Mouse (Mus musculus): ENCODE results near the gene Fancm.
"Not testable (repeated sequence)": the region's sequence is repeated elsewhere in the genome, so short reads cannot be mapped to it uniquely, and the experiment has no call there.

Fancm gene

GRCm38 (mm10) chr12:65075085-65075732, at the start of gene Fancm:
TSS of gene Fancm (plus strand) at chr12:65075603.
- DNase-seq (ENCODE audit: inconsistent age in 2 of 2, low spot score in 1 of 2) = peak; percentile 92 to 97

- DNase-seq (ENCODE audit: inconsistent age in 2 of 2, low spot score in 1 of 2) = no peak
These were observed 39.6 kb upstream of the Fancm start for GRCm38 (mm10) chr12:65035839-65036189.

- peak; percentile 93 to 97 for DNase-seq (ENCODE audit: inconsistent age in 2 of 2, low spot score in 1 of 2)
These were observed 39.1 kb upstream of the Fancm start, which contains the start of gene Prpf39 for GRCm38 (mm10) chr12:65036190-65036870. TSS of gene Prpf39 (plus strand) at chr12:65036333.

- peak in 1 of 2 experiments; percentile 44 for DNase-seq (ENCODE audit: inconsistent age in 2 of 2, low spot score in 1 of 2)
These were observed 38.4 kb upstream of the Fancm start for GRCm38 (mm10) chr12:65036892-65037545.

- peak; percentile 40 to 81 for DNase-seq (ENCODE audit: inconsistent age in 2 of 2, low spot score in 1 of 2)
These were observed 37.9 kb upstream of the Fancm start for GRCm38 (mm10) chr12:65037546-65037937.

- no peak for DNase-seq (ENCODE audit: inconsistent age in 2 of 2, low spot score in 1 of 2)
These were observed 26.6 kb upstream of the Fancm start for GRCm38 (mm10) chr12:65048799-65049198.

GRCm38 (mm10) chr12:65058203-65058602, 17.2 kb upstream of the Fancm start:
- DNase-seq (ENCODE audit: inconsistent age in 2 of 2, low spot score in 1 of 2) = no peak

- DNase-seq (ENCODE audit: inconsistent age in 2 of 2, low spot score in 1 of 2) = no peak
These were observed 14.3 kb upstream of the Fancm start for GRCm38 (mm10) chr12:65061082-65061481.

GRCm38 (mm10) chr12:65065241-65065640, 10.2 kb upstream of the Fancm start:
- no peak for DNase-seq (ENCODE audit: inconsistent age in 2 of 2, low spot score in 1 of 2)

GRCm38 (mm10) chr12:65066234-65066633, 9.2 kb upstream of the Fancm start:
- DNase-seq (ENCODE audit: inconsistent age in 2 of 2, low spot score in 1 of 2) = no peak

GRCm38 (mm10) chr12:65068409-65068808, 7.0 kb upstream of the Fancm start:
- peak in 1 of 2 experiments; percentile 52 for DNase-seq (ENCODE audit: inconsistent age in 2 of 2, low spot score in 1 of 2)

GRCm38 (mm10) chr12:65072911-65073610, 2.3 kb upstream of the Fancm start:
- DNase-seq (ENCODE audit: inconsistent age in 2 of 2, low spot score in 1 of 2) = no peak

GRCm38 (mm10) chr12:65073611-65074178, 1.7 kb upstream of the Fancm start, which contains the start of gene Fkbp3:
TSS of gene Fkbp3 (minus strand) at chr12:65074007.
- peak; percentile 98 to 99 for DNase-seq (ENCODE audit: inconsistent age in 2 of 2, low spot score in 1 of 2)

- peak in 1 of 2 experiments; percentile 60 for DNase-seq (ENCODE audit: inconsistent age in 2 of 2, low spot score in 1 of 2)
These were observed 752 bp upstream of the Fancm start for GRCm38 (mm10) chr12:65074651-65075050.

GRCm38 (mm10) chr12:65075733-65076310, 419 bp downstream of the Fancm start:
- DNase-seq (ENCODE audit: inconsistent age in 2 of 2, low spot score in 1 of 2) = no peak

GRCm38 (mm10) chr12:65076906-65077305, 1.5 kb downstream of the Fancm start:
- DNase-seq (ENCODE audit: inconsistent age in 2 of 2, low spot score in 1 of 2) = no peak

GRCm38 (mm10) chr12:65108746-65109145, 33.3 kb downstream of the Fancm start:
- DNase-seq (ENCODE audit: inconsistent age in 2 of 2, low spot score in 1 of 2) = no peak

- no peak for DNase-seq (ENCODE audit: inconsistent age in 2 of 2, low spot score in 1 of 2)
These were observed 36.1 kb downstream of the Fancm start for GRCm38 (mm10) chr12:65111503-65111902.

- DNase-seq (ENCODE audit: inconsistent age in 2 of 2, low spot score in 1 of 2) = no peak
These were observed 37.4 kb downstream of the Fancm start for GRCm38 (mm10) chr12:65112811-65113210.

GRCm38 (mm10) chr12:65113925-65114324, 38.5 kb downstream of the Fancm start:
- DNase-seq (ENCODE audit: inconsistent age in 2 of 2, low spot score in 1 of 2) = no peak

- DNase-seq (ENCODE audit: inconsistent age in 2 of 2, low spot score in 1 of 2) = not testable (repeated sequence)
These were observed 39.6 kb downstream of the Fancm start for GRCm38 (mm10) chr12:65114978-65115377.
